Mouse (Mus musculus) c-Kit-positive CD71-positive TER-119-positive erythroid progenitor cells, embryonic 14.5 days (primary cell): Measurements from ENCODE around the gene Card9.
"Not testable (repeated sequence)": the region's sequence is repeated elsewhere in the genome, so short reads cannot be mapped to it uniquely, and the experiment has no call there.

Experiments
- DNase-seq: peaks from one replicate; pipeline ENCODE4 v3.0.0-alpha.2; 2013; ENCODE audit warnings: low spot score

Card9 gene

GRCm38 (mm10) chr2:26360772-26361171 is at the start of gene Card9:
Gene Card9 (minus strand): TSS chr2:26360918.
- DNase-seq = no peak

DNA sequence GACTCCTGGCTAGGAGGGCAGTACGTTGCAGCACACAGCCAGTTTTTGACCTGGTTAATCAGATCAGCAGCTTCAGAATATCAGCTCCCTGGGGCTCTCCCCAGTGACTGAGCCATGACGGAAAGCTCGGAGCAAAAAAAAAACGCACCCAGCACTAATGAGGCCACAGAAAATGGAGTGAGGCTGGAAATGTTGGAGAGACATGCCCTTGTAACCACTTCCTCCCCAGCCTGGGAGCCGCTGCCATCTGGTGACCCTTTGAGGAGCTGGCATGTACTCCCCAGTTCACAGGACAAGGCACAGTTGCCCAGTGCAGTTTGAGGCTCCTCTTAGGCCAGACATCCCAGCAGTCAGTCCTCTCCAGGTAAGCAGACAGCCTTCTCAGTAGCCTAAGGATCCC is 49.4 kb upstream of the Card9 start:
- no peak for DNase-seq

GRCm38 (mm10) chr2:26409362-26409761 is 48.6 kb upstream of the Card9 start:
- DNase-seq = no peak

DNA sequence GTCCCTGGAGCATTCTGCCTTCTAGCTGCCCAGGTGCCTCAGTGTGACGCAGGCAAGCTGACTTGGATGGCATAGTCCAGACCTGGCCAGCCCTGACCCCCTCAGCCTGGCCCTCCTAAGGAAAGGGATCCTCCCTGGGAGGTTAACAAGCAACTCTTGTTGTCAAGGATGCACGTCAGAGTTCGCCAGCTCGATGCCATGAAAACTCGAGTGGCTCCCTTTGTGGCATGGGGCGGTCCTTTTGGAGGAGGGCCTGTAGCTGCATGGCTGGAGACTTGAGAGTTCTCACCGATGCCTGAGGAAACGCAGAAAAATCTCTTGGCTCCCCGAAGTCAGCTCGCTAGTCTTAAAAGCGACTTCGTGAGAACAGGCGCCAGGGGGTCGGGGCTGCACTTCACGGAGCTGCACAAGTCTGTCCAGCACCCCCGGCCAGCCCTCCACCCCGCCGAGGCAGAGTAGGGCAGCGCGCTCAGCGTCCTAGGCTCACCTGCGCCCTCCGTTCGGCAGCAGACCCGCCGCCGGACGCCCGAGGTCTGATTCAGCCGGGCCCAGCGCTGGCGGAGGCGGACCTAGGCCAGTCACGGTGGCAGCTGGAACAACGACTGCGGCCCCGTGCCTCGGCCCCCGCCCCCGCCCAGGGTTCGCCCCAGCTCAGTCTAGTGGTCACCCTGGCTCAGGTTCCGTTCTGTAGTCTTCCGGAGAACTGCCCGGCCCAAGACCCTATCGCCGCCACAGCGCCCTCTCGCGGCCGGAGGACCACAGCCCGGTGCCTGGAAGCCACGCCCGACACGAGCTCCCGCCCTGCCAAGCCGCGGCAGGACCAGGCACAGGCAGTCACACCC is 48.0 kb upstream of the Card9 start, which contains the start of gene Inpp5e:
TSS of gene Inpp5e (minus strand) at position 689 of the 842 bp plus-strand sequence.
- peak; percentile 94 for DNase-seq

DNA sequence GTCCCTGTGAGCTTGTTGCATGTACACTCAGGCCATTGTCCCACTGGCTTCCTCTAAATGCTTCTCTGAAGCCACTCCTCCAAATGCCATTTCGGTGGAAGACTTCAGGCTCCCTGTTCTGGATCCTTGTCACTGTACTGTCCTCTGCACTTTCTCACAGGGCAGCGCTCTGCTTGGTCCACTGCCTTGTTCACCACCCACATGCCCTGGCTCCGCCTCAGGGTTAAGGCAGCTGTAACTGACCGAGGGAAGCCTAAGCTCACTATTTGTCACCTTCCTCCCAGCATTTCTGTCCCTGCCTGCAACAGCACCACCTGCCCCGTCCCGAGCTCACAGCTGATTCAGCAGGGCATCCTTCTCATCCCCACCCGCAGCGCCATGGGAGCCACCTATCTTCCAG is 42.6 kb upstream of the Card9 start:
- DNase-seq = no peak

DNA sequence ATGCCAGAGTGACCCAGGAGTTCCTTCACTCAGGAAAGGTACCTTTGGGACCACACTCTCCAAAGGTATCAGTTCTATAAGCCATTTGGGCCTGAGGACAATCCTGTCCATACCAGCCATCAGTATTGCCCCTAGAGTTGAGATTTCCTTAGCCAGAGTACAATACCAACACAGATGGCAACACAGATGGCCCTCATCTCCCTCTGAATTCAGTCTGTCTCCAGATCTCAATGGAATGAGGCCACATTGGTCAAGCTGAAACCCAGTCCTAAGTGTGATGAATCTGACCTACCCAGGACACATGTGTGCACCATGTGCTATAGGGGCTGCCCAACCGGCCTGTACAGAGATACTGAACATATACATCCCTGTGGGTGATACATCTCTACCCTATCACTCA is 41.5 kb upstream of the Card9 start:
- no peak for DNase-seq

- no peak for DNase-seq
Measured at GRCm38 (mm10) chr2:26401023-26401422, 40.3 kb upstream of the Card9 start.

DNA sequence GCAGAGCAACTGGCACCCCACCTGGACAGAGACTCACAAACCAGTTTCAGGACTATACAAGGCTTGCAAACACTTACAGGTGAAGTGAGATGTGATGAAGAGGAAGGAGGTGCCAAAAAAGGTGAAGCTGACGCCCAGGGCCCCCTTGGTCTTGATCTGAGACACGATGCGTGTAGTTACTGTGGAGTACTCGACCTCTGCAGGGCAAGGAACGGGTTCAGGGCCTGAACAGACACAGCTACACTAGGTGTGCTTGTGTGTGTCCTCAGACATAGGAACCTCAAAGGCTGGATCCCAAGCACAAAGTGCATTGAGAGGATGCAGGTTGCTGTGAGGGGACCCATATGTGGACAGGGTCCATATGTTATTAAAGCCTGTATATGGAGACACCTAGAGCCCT is 39.6 kb upstream of the Card9 start:
- no peak for DNase-seq

GRCm38 (mm10) chr2:26399647-26400046 is 38.9 kb upstream of the Card9 start:
- DNase-seq = no peak

DNA sequence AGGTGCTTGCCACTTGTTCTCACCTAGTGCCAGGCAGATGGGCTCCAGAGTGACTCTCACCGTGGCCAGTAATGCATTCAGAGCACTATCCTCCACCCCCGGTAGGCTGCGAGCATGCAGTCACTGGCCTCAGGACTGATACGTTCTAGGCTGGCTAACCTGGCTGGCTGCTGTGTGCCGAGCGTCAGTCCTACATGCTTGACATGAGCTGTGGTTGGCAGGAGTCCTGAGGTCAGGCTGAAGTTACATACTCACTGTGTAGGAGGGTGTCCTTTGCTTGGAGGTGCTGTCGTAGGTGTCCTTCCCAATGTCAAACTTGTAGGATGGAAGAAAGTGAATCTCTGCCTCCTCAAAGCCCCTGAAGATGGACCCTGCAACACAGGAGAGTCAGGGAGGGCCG is 38.3 kb upstream of the Card9 start:
- no peak for DNase-seq

DNA sequence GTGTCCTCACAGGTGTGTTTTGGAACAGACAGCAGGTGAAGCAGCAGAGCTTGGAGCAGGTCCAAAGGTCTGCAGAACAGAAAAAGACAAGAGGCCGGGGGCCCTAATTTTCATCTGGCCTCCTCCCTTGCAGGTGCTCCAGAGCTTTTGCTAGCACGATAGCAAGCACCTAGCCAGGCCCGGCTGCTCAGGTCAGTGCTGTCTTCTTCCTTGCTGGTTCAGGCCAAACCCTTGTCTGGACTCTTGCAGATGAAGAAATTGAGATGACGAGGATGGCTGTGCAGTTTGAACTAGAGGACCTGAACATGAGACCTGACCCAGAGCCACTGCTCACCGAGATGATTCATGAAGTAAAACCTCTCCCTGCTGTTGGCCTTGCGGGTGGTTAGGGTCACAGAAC is 30.9 kb upstream of the Card9 start:
- no peak for DNase-seq

DNA sequence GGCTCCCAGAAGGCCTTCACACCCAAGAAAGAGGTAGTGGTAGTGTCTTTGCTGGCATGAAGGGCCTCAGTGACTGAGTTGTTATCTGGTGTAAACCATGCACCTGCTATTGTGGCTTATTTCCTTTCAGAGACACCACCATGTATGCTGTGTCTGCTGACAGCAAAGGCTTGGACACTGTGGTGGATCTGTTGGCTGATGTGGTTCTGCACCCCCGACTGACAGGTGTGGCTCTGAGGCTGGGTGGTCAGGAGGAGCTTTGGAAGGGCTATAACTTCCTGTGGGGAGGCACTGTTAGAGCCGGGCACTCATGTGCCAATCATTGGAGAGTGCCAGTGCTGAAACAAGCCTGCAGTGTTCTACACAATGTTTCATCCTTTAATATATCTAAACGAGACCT is 30.2 kb upstream of the Card9 start:
- DNase-seq = no peak

GRCm38 (mm10) chr2:26389154-26389690 is 28.5 kb upstream of the Card9 start, which contains the start of the genes Entr1 and Pmpca:
Gene Entr1 (minus strand): TSS chr2:26389316.
Gene Pmpca (plus strand): TSS chr2:26389339.
- peak; percentile 75 for DNase-seq

DNA sequence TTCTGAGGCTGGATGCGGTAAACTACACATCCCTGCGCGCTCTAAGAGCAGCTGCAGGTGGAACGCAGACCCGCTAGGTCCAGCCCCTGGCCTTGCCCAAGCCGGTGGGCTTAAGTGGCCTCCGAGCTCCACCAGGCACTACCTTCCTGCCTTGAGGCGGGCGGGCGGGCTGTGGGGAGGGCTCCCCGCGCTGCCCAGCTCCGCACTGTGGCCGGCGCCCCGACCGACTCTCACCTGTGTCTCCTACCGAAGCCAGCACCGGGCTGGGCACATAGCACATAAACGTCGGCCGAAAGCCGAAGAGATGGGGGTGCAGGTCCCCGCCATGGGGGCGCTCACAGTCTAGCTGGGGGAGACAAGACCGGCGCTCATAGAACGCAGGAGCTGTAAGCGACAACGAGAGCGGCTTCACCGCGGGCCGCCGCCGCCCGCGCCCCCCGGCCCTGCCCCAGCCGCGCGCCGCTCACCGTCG is 28.0 kb upstream of the Card9 start:
- DNase-seq = peak; percentile 12

DNA sequence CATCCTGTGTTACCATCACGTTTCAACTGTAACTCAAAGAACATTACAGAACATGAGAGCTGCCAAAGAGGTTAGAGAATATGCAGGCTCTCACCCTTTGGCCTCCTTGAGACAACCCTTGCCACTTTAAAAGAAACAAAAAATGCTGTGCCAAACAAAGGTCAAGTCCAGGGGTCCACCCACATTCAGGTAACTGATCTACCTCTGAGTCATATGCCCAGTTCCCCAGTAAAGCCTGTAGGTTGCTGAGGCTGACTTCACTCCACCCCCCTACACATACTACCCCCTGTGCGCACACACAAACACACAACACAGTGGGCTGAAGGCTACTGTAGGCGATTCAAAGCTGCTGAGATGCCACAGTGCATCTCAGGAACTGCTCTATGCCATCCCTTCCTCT is 27.0 kb upstream of the Card9 start:
- DNase-seq = no peak

GRCm38 (mm10) chr2:26380871-26381270 is 20.2 kb upstream of the Card9 start:
- not testable (repeated sequence) for DNase-seq

- peak; percentile 77 for DNase-seq
Measured at GRCm38 (mm10) chr2:26380131-26380771, 19.5 kb upstream of the Card9 start, which contains the start of gene Snapc4. Gene Snapc4 (minus strand): TSS chr2:26380653.

DNA sequence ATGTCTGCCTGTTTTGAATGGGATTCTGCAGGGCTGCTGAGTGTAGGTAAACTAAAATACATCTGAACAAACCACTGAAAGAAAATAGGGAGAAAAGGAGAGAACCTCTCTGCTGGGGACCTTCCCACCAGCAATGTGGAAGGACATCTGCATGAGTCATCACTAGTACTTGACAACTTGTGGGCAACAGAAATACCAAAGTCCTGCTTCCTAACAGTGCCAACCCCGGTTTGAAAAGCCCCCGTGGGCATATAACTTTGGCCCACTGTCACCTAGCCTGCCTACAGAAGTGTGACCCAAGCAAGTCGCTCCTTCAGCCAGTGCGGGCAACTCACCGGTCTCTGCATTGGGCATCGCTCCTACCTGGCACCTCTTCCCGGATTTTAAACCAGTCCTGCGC is 11.7 kb upstream of the Card9 start:
- no peak for DNase-seq

GRCm38 (mm10) chr2:26368572-26368971 is 7.9 kb upstream of the Card9 start:
- DNase-seq = no peak

DNA sequence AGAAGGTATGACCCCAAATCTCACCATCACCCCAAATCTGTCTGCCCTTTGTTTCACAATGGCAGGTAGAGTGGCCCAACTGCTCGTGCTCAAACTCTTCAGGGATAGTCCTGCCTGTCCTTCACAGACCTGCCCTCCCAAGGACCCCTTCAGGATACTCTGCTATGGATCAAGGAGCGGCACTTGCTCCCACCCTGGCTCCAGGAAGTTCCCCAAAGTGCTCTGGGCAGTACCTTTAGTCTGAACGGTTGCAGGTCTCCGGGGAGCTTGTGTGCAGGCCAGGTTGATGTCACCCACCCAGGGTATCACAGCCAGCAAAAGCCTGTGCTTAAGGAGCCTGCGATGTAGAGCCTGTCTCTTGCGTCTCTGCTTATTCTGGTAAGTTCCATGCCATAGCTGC is 7.2 kb upstream of the Card9 start:
- no peak for DNase-seq

GRCm38 (mm10) chr2:26364738-26365465 is 4.2 kb upstream of the Card9 start:
- no peak for DNase-seq

GRCm38 (mm10) chr2:26363481-26363880 is 2.8 kb upstream of the Card9 start:
- DNase-seq = no peak
